Mouse (Mus musculus): Measurements from ENCODE around the gene Ankrd13b. TPM values are rescaled to one million over a fixed set of nuclear protein-coding genes. Genes with fewer than 3 reads are reported as not detected.
A peak's percentile ranks its signal among the peaks of the same experiment; 100 is the strongest.

The Ankrd13b gene
- polyA plus RNA-seq, 1 experiment from 2014 or later: 8.5 TPM

DNA sequence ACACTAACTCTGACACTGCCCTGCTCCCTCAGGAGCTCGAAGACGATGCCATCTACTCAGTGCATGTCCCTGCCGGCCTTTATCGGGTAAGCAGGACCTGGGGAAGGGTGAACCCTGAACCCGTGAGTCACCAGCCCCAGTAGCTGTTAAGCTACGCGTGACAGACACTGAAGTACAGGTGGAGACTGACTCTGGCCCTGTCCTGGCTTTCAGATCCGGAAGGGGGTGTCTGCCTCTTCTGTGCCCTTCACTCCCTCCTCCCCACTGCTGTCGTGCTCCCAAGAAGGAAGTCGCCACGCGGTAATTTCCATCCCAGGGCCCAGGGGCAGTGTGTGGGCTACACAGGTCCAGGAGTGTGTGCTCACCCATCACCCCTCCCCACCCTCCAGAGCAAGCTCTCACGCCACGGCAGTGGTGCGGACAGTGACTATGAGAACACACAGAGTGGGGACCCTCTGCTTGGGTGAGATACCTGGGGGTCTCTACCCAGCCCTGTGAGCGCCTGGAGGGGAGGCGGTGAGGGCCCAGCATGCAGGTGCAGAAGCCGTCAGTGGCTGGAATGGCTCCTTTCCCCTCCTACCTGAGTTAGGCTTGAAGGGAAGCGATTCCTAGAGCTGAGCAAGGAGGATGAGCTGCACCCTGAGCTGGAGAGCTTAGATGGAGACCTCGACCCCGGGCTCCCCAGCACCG is 16.0 kb upstream of the Ankrd13b start:
- Histone ChIP-seq H3K27ac (no peak overlapping the region), H3K36me3 (peaks cover 80% of the 10 kb centered on the region), H3K4me1 (peaks cover 42% of the 10 kb centered on the region), H3K9ac (no peak overlapping the region), H3K4me3 (no peak overlapping the region), H3K9me3 (no peaks in the 10 kb centered on the region), H3K4me2 (no peak overlapping the region), H3K27me3 (no peaks in the 10 kb centered on the region)
- no peak for ATAC-seq (ENCODE audit: insufficient number of reproducible peaks, insufficient read depth, low FRiP score, low TSS enrichment, low read depth)
- 89% methylated on average over 22 of the region's 22 CpGs for WGBS

DNA sequence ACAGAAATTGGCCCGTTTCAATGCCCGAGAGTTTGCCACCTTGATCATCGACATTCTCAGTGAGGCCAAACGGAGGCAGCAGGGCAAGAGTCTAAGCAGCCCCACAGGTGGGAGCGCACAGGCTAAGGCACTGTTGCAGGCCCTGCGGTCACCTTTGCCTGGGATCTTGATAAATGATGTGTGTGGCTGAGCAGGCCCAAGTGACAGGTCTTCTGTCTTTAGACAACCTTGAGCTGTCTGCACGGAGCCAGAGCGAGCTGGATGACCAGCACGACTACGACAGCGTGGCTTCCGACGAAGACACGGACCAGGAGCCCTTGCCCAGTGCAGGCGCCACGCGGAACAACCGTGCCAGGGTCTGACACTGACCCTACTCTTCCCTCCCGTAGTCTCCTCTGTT is 14.9 kb upstream of the Ankrd13b start:
- no peak for ATAC-seq (ENCODE audit: insufficient number of reproducible peaks, insufficient read depth, low FRiP score, low TSS enrichment, low read depth)
- H3K4me3 ChIP-seq: no peak overlapping the region
- H3K4me2 ChIP-seq: no peak overlapping the region
- H3K9ac ChIP-seq: no peak overlapping the region; the same call in 1 of the 2 replicates
- no peaks in the 10 kb centered on the region for H3K27me3 ChIP-seq
- H3K27ac ChIP-seq: no peak overlapping the region
- peaks cover 45% of the 10 kb centered on the region for H3K4me1 ChIP-seq
- 95% methylated on average over 19 of the region's 19 CpGs for WGBS
- no peaks in the 10 kb centered on the region for H3K9me3 ChIP-seq
- peaks cover 84% of the 10 kb centered on the region for H3K36me3 ChIP-seq

GRCm38 (mm10) chr11:77503511-77503910 is 14.0 kb upstream of the Ankrd13b start:
- WGBS: 57% methylated on average over 3 of the region's 3 CpGs
- no peaks in the 10 kb centered on the region for H3K27me3 ChIP-seq
- H3K9me3 ChIP-seq: no peaks in the 10 kb centered on the region
- H3K4me1 ChIP-seq: peaks cover 39% of the 10 kb centered on the region
- no peak for ATAC-seq (ENCODE audit: insufficient number of reproducible peaks, insufficient read depth, low FRiP score, low TSS enrichment, low read depth)
- H3K27ac ChIP-seq: peak overlapping the region; percentile 18; the same call in 1 of the 2 replicates
- H3K4me3 ChIP-seq: no peak overlapping the region
- peaks cover 80% of the 10 kb centered on the region for H3K36me3 ChIP-seq
- H3K4me2 ChIP-seq: no peak overlapping the region
- H3K9ac ChIP-seq: peak overlapping the region; percentile 21; the same call in 1 of the 2 replicates

- 82% methylated on average over 6 of the region's 6 CpGs for WGBS
- ATAC-seq (ENCODE audit: insufficient number of reproducible peaks, insufficient read depth, low FRiP score, low TSS enrichment, low read depth): no peak
- Histone ChIP-seq H3K27me3 (no peaks in the 10 kb centered on the region), H3K4me2 (no peak overlapping the region), H3K4me3 (no peak overlapping the region), H3K4me1 (peaks cover 41% of the 10 kb centered on the region), H3K27ac (no peak overlapping the region), H3K9me3 (no peaks in the 10 kb centered on the region), H3K36me3 (peaks cover 75% of the 10 kb centered on the region), H3K9ac (peak overlapping the region; percentile 21; the same call in 1 of the 2 replicates)
Observed at GRCm38 (mm10) chr11:77502481-77502880, 13.0 kb upstream of the Ankrd13b start.

DNA sequence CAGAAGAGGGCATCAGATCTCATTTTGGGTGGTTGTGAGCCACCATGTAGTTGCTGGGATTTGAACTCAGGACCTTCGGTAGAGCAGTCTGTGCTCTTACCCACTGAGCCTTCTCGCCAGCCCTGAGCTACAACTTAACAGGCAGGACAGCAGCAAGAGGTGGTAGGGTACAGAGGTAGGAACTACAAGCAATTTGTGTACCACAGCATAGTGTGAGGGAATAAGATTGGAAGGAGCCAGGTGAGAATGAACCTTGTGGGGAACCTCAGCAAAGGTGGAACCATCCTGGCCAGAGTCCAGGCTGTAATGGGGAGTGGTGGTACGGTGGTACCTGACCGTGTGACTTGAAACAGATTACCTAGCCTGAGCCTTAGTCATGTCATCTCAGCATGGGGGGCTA is 12.5 kb upstream of the Ankrd13b start:
- no peak overlapping the region for H3K4me3 ChIP-seq
- H3K4me1 ChIP-seq: peaks cover 44% of the 10 kb centered on the region
- no peak overlapping the region for H3K27ac ChIP-seq
- WGBS: 93% methylated on average over 4 of the region's 4 CpGs
- H3K9ac ChIP-seq: no peak overlapping the region
- H3K9me3 ChIP-seq: no peaks in the 10 kb centered on the region
- no peaks in the 10 kb centered on the region for H3K27me3 ChIP-seq
- no peak overlapping the region for H3K4me2 ChIP-seq
- ATAC-seq (ENCODE audit: insufficient number of reproducible peaks, insufficient read depth, low FRiP score, low TSS enrichment, low read depth): no peak
- H3K36me3 ChIP-seq: peaks cover 71% of the 10 kb centered on the region

- no peak overlapping the region for H3K4me3 ChIP-seq
- H3K4me2 ChIP-seq: no peak overlapping the region
- no peaks in the 10 kb centered on the region for H3K9me3 ChIP-seq
- H3K27ac ChIP-seq: no peak overlapping the region
- ATAC-seq (ENCODE audit: insufficient number of reproducible peaks, insufficient read depth, low FRiP score, low TSS enrichment, low read depth): no peak
- H3K36me3 ChIP-seq: peaks cover 65% of the 10 kb centered on the region
- H3K4me1 ChIP-seq: peaks cover 42% of the 10 kb centered on the region
- WGBS: 25% methylated on average over 5 of the region's 5 CpGs
- H3K9ac ChIP-seq: no peak overlapping the region
- H3K27me3 ChIP-seq: no peaks in the 10 kb centered on the region
Observed at GRCm38 (mm10) chr11:77501392-77501791, 11.9 kb upstream of the Ankrd13b start.

DNA sequence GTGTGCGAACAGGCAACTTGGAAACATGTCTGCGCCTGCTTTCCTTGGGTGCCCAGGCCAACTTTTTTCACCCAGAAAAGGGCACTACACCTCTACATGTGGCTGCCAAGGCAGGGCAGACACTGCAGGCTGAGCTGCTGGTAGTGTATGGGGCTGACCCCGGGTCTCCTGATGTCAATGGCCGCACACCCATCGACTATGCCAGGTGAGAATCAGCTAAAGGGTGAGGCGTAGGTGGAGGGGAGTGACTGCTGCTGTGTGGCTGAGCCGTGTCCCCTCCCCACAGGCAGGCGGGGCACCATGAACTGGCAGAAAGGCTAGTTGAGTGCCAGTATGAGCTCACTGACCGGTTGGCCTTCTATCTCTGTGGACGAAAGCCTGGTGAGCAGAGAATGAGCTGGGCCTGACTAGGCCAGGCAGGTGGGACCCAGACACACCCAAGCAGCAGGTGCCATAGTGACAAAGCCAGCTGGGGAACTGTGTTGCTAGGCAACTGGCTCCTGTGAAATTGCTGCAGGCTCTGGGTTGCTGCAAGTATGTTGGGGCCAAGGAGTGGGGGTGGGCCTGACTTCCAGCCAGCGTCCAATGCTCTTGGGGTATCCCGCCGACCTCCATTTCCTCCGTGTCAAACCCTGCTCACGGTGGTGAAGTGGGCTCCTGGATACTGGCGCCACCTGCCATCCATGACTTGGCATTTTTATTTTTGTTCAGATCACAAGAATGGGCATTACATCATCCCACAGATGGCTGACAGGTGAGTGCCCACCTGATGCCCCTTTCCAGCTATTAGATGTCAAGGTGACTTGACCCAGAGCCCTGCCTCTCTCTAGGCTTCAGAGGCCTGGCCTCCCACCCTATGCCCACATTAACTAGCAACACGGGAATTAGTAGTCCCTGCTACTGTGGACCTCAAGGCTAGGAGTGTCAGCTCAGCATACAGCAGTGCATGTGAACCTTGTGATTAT is 11.2 kb upstream of the Ankrd13b start:
- no peak overlapping the region for H3K4me2 ChIP-seq
- H3K36me3 ChIP-seq: peaks cover 57% of the 10 kb centered on the region
- no peak for ATAC-seq (ENCODE audit: insufficient number of reproducible peaks, insufficient read depth, low FRiP score, low TSS enrichment, low read depth)
- H3K27me3 ChIP-seq: no peaks in the 10 kb centered on the region
- no peaks in the 10 kb centered on the region for H3K9me3 ChIP-seq
- H3K4me3 ChIP-seq: no peak overlapping the region
- H3K9ac ChIP-seq: no peak overlapping the region
- H3K4me1 ChIP-seq: peaks cover 42% of the 10 kb centered on the region
- WGBS: 82% methylated on average over 17 of the region's 17 CpGs
- H3K27ac ChIP-seq: no peak overlapping the region; the same call in 1 of the 2 replicates

GRCm38 (mm10) chr11:77499354-77499753 is 9.9 kb upstream of the Ankrd13b start:
- H3K4me1 ChIP-seq: peaks cover 53% of the 10 kb centered on the region
- H3K4me3 ChIP-seq: no peak overlapping the region
- ATAC-seq (ENCODE audit: insufficient number of reproducible peaks, insufficient read depth, low FRiP score, low TSS enrichment, low read depth): no peak
- H3K36me3 ChIP-seq: peaks cover 44% of the 10 kb centered on the region
- no peaks in the 10 kb centered on the region for H3K27me3 ChIP-seq
- no peak overlapping the region for H3K9ac ChIP-seq
- no peaks in the 10 kb centered on the region for H3K9me3 ChIP-seq
- H3K4me2 ChIP-seq: no peak overlapping the region
- H3K27ac ChIP-seq: no peak overlapping the region
- 83% methylated on average over 7 of the region's 7 CpGs for WGBS

GRCm38 (mm10) chr11:77498261-77499139 is 9.0 kb upstream of the Ankrd13b start:
- peaks cover 36% of the 10 kb centered on the region for H3K36me3 ChIP-seq
- H3K4me2 ChIP-seq: no peak overlapping the region
- H3K4me1 ChIP-seq: peaks cover 56% of the 10 kb centered on the region
- no peaks in the 10 kb centered on the region for H3K9me3 ChIP-seq
- H3K27ac ChIP-seq: no peak overlapping the region
- WGBS: 68% methylated on average over 12 of the region's 12 CpGs
- ATAC-seq (ENCODE audit: insufficient number of reproducible peaks, insufficient read depth, low FRiP score, low TSS enrichment, low read depth): no peak
- H3K9ac ChIP-seq: 0 out of 2 replicates have a peak overlapping the region, but pooled peaks have one; percentile 37
- no peaks in the 10 kb centered on the region for H3K27me3 ChIP-seq
- no peak overlapping the region for H3K4me3 ChIP-seq

DNA sequence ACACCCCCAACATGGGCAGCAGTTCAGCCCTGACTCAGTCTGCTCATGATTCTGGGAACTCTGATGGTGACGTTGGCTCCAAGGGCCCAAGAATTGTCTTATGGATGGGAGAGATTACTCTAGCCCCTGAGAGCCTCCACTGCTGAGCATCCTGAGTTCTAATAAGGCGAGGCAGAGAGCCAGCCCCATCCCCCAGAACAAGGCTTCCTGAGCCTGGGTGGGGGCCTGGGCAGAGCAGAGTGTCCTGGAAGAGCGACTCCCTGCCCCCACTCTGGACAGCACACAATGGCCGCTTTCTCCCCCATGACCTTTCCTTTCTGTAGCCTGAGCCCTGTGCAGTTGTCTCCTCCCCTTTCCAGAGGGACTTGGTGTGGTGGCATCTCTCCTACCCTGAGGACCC is 8.4 kb upstream of the Ankrd13b start:
- H3K27me3 ChIP-seq: no peaks in the 10 kb centered on the region
- peaks cover 50% of the 10 kb centered on the region for H3K4me1 ChIP-seq
- H3K27ac ChIP-seq: 0 out of 2 replicates have a peak overlapping the region, but pooled peaks have one; percentile 30
- WGBS: 48% methylated on average over 4 of the region's 4 CpGs
- H3K36me3 ChIP-seq: peaks cover 29% of the 10 kb centered on the region
- no peaks in the 10 kb centered on the region for H3K9me3 ChIP-seq
- no peak for ATAC-seq (ENCODE audit: insufficient number of reproducible peaks, insufficient read depth, low FRiP score, low TSS enrichment, low read depth)
- H3K4me2 ChIP-seq: no peak overlapping the region
- 0 out of 2 replicates have a peak overlapping the region, but pooled peaks have one; percentile 37 for H3K9ac ChIP-seq
- H3K4me3 ChIP-seq: no peak overlapping the region

- H3K27me3 ChIP-seq: no peaks in the 10 kb centered on the region
- H3K4me1 ChIP-seq: peaks cover 51% of the 10 kb centered on the region
- no peak for ATAC-seq (ENCODE audit: insufficient number of reproducible peaks, insufficient read depth, low FRiP score, low TSS enrichment, low read depth)
- no peak overlapping the region for H3K4me2 ChIP-seq
- no peaks in the 10 kb centered on the region for H3K9me3 ChIP-seq
- H3K36me3 ChIP-seq: peaks cover 24% of the 10 kb centered on the region
- peak overlapping the region; percentile 46; the same call in 1 of the 2 replicates for H3K9ac ChIP-seq
- 26% methylated on average over 6 of the region's 6 CpGs for WGBS
- H3K4me3 ChIP-seq: no peak overlapping the region
- H3K27ac ChIP-seq: peak overlapping the region; percentile 30; the same call in 1 of the 2 replicates
Observed at GRCm38 (mm10) chr11:77497341-77497756, 7.9 kb upstream of the Ankrd13b start.

Measured in embryonic facial prominence, embryonic 13.5 days (tissue).